10 mouse cellular contexts compared by ENCODE assay signal in the genomic region with DNA sequence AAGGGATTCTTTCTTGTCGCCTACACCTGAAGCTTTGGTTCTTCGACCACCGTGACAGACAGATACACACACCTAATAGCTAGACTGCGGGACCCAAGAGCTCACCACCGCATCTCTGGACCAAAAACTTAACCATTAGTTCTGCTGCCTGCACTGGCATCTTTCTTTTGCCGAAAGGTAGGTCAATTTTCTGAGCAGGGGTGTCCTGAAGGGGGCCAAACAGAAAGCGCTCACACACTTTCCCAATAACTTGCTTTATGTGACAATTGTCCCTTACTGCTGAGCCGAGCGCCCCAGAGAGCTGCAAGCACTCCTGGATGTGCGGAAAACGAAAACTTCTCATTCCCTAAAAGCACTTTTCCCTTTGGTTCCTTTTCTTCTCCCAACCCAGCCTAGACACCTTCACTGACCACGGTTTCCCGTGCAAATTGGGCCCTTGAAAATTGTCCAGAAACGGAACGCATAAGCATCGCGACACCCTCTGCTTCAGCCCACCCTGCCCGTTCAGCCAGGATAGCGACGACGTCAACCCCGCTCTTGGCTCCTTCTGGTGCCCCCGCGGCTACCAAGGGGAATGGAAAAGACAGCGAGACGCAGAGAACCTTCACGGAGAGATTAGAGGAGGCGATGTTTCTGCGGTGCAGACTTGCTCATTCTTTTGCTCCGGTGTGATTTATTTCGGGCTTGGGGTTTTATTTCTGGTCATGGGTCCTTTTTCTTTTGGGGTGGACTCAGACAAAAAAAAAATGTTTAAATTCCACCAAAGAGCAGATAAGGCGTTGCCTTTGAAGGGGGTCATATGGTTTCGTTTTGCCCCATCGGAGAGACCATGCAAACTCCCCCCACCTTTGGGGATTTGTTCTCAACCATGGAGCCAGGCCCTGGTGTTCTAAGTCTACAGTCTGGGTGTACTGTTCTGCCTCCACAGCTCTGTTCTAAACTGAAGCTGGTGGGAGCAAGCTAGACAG. TPM values are rescaled to one million over a fixed set of nuclear protein-coding genes. Genes with fewer than 3 reads are reported as not detected.
DNase-seq lines count a peak whose midpoint lies in the region; ATAC-seq and TF ChIP-seq lines count a peak whose summit lies in the region.
"Had no signal": no experiment of that assay in that cellular context is flagged by ENCODE, and none has a peak within 500 bp of the region (broad histone marks: within the 10 kb centered on the region; RNA-seq: fewer than 3 reads in every experiment).

No protein-coding gene starts in this region.

- peak overlapping the region; percentile 63 for H3K4me3 ChIP-seq in heart, embryonic 10.5 days
- peak overlapping the region; percentile 41; the same call in 1 of the 2 replicates for H3K4me3 ChIP-seq in lung, embryonic 15.5 days
- no peak overlapping the region for H3K4me3 ChIP-seq in lung, adult 2 months (replicated peaks; ENCODE audit: extremely low read depth, low read depth, low read length)
- peak overlapping the region; percentile 60 for H3K4me3 ChIP-seq in embryonic facial prominence, embryonic 13.5 days
- peak overlapping the region; percentile 11; the same call in 1 of the 2 replicates for H3K4me3 ChIP-seq in midbrain, embryonic 13.5 days (replicated peaks)

- intact Hi-C loops in heart, postnatal 10 days (cut with DNase I): no loop called here
- intact Hi-C loops in left cerebral cortex, postnatal 36 days (cut with DNase I): no loop called here

- peaks cover 35% of the 10 kb centered on the region for H3K4me1 ChIP-seq in heart, embryonic 10.5 days
- H3K4me1 ChIP-seq in lung, embryonic 15.5 days: peaks cover 41% of the 10 kb centered on the region
- H3K4me1 ChIP-seq in lung, adult 2 months (ENCODE audit: control insufficient read depth, insufficient read depth, low read length): peaks cover 5% of the 10 kb centered on the region
- H3K4me1 ChIP-seq in embryonic facial prominence, embryonic 13.5 days: peaks cover 56% of the 10 kb centered on the region
- H3K4me1 ChIP-seq in midbrain, embryonic 13.5 days (replicated peaks): peaks cover 35% of the 10 kb centered on the region

- TF ChIP-seq CTCF in lung, adult 2 months (IDR thresholded peaks at IDR 0.05; ENCODE audit: insufficient read depth, low read length): no peak

- H3K9ac ChIP-seq in lung, embryonic 15.5 days: no peak overlapping the region
- H3K9ac ChIP-seq in embryonic facial prominence, embryonic 13.5 days: peak overlapping the region; percentile 74
- no peak overlapping the region for H3K9ac ChIP-seq in midbrain, embryonic 13.5 days (replicated peaks)

- H3K27me3 ChIP-seq in heart, embryonic 10.5 days (ENCODE audit: insufficient read depth, poor library complexity, severe bottlenecking): peaks cover 100% of the 10 kb centered on the region
- H3K27me3 ChIP-seq in lung, embryonic 15.5 days: peaks cover 96% of the 10 kb centered on the region
- peaks cover 95% of the 10 kb centered on the region for H3K27me3 ChIP-seq in embryonic facial prominence, embryonic 13.5 days
- H3K27me3 ChIP-seq in midbrain, embryonic 13.5 days: peaks cover 99% of the 10 kb centered on the region

- 9% methylated on average over 34 of the region's 34 CpGs for WGBS in heart, embryonic 10.5 days
- 13% methylated on average over 34 of the region's 34 CpGs for WGBS in lung, embryonic 15.5 days
- 17% methylated on average over 34 of the region's 34 CpGs for WGBS in lung, adult 2 months
- WGBS in embryonic facial prominence, embryonic 13.5 days: 3% methylated on average over 34 of the region's 34 CpGs
- WGBS in midbrain, embryonic 13.5 days: 3% methylated on average over 34 of the region's 34 CpGs

- no peaks in the 10 kb centered on the region for H3K9me3 ChIP-seq in heart, embryonic 10.5 days
- no peaks in the 10 kb centered on the region for H3K9me3 ChIP-seq in lung, embryonic 15.5 days
- H3K9me3 ChIP-seq in embryonic facial prominence, embryonic 13.5 days: no peaks in the 10 kb centered on the region
- H3K9me3 ChIP-seq in midbrain, embryonic 13.5 days: no peaks in the 10 kb centered on the region

- H3K27ac ChIP-seq in heart, embryonic 10.5 days: no peak overlapping the region
- no peak overlapping the region for H3K27ac ChIP-seq in lung, embryonic 15.5 days
- peak overlapping the region; percentile 51; the same call in 1 of the 2 replicates for H3K27ac ChIP-seq in embryonic facial prominence, embryonic 13.5 days
- no peak overlapping the region for H3K27ac ChIP-seq in midbrain, embryonic 13.5 days

- peak overlapping the region; percentile 11; the same call in 1 of the 2 replicates for H3K4me2 ChIP-seq in lung, embryonic 15.5 days
- H3K4me2 ChIP-seq in embryonic facial prominence, embryonic 13.5 days: peak overlapping the region; percentile 86
- peak overlapping the region; percentile 55; the same call in 1 of the 2 replicates for H3K4me2 ChIP-seq in midbrain, embryonic 13.5 days (replicated peaks)

- no peak for DNase-seq in heart, embryonic 10.5 days (ENCODE audit: low spot score)
- no peak for DNase-seq in heart, postnatal 10 days
- DNase-seq in lung, adult 2 months: no peak
- DNase-seq in layer of hippocampus, adult 11-12 months (ENCODE audit: low spot score): no peak
- DNase-seq in left cerebral cortex, postnatal 36 days (ENCODE audit: low spot score in 2 of 2): no peak
- DNase-seq: kidney, adult 8-10 months had no signal

- TF ChIP-seq POLR2A in lung, adult 2 months (IDR thresholded peaks at IDR 0.05; ENCODE audit: borderline replicate concordance, extremely low read depth, low read depth, low read length): no peak

- ATAC-seq in lung, embryonic 15.5 days (ENCODE audit: borderline replicate concordance, extremely low read depth, low FRiP score, low TSS enrichment): no peak
- no peak for ATAC-seq in embryonic facial prominence, embryonic 13.5 days (ENCODE audit: insufficient number of reproducible peaks, insufficient read depth, low FRiP score, low TSS enrichment, low read depth)
- ATAC-seq in midbrain, embryonic 13.5 days: no peak

- no peaks in the 10 kb centered on the region for H3K36me3 ChIP-seq in heart, embryonic 10.5 days
- H3K36me3 ChIP-seq in lung, embryonic 15.5 days: no peaks in the 10 kb centered on the region
- H3K36me3 ChIP-seq in embryonic facial prominence, embryonic 13.5 days: no peaks in the 10 kb centered on the region
- H3K36me3 ChIP-seq in midbrain, embryonic 13.5 days: no peaks in the 10 kb centered on the region

RNA-seq across cellular contexts. Expression of a gene that starts 2.3 kb away (rescaled TPM):
- 0.10 and 0.13 TPM in 2 replicates for polyA plus RNA-seq in heart, embryonic 10.5 days (2016; fragmentation: Nextera tagmentation; extraction: Ambion mirVana)
- total RNA-seq in heart, postnatal 10 days (2021): under 1 TPM in 1 of 2 experiments, not detected in 1; 0.48 TPM
- polyA plus RNA-seq in lung, embryonic 15.5 days (2015; fragmentation: Nextera tagmentation; extraction: Ambion mirVana): not detected in 2 replicates
- 0.24 and 0.25 TPM in 2 replicates for polyA plus RNA-seq in lung, adult 2 months (2012; rRNA removed)
- 1.6 and 2.1 TPM in 2 replicates for polyA plus RNA-seq in embryonic facial prominence, embryonic 13.5 days (2015; fragmentation: Nextera tagmentation; extraction: Ambion mirVana)
- 0.43 and 0.58 TPM in 2 replicates for polyA plus RNA-seq in midbrain, embryonic 13.5 days (2015; fragmentation: Nextera tagmentation; extraction: Ambion mirVana)
- under 1 TPM; 0.48 to 0.67 TPM for total RNA-seq in left cerebral cortex, postnatal 36 days (2021)
- total RNA-seq: monocyte, adult 5-6 weeks had no signal

RNA-seq across cellular contexts. Expression of a gene that starts 13.8 kb away (rescaled TPM):
- 15.2 and 19.8 TPM in 2 replicates for polyA plus RNA-seq in heart, embryonic 10.5 days (2016; fragmentation: Nextera tagmentation; extraction: Ambion mirVana)
- 10 to 100 TPM; 11.3 to 15.1 TPM for total RNA-seq in heart, postnatal 10 days (2021)
- 16.2 and 16.3 TPM in 2 replicates for polyA plus RNA-seq in lung, embryonic 15.5 days (2015; fragmentation: Nextera tagmentation; extraction: Ambion mirVana)
- polyA plus RNA-seq in lung, adult 2 months (2012; rRNA removed): 21.7 and 25.8 TPM in 2 replicates
- polyA plus RNA-seq in embryonic facial prominence, embryonic 13.5 days (2015; fragmentation: Nextera tagmentation; extraction: Ambion mirVana): 19.0 and 19.2 TPM in 2 replicates
- 7.7 and 9.0 TPM in 2 replicates for polyA plus RNA-seq in midbrain, embryonic 13.5 days (2015; fragmentation: Nextera tagmentation; extraction: Ambion mirVana)
- total RNA-seq in left cerebral cortex, postnatal 36 days (2021): 10 to 100 TPM in 1 of 2 experiments, 1 to 10 TPM in 1; 8.7 to 14.1 TPM

Comparison
In these comparisons a context has a peak if more than half of its experiments do, and no peak if none do; other contexts are left out.
1. H3K4me2 ChIP-seq: peak in every context shown above with its lines; median percentile 86 in embryonic facial prominence, embryonic 13.5 days; 55 in midbrain, embryonic 13.5 days; 11 in lung, embryonic 15.5 days.